Mouse (Mus musculus) MEL (cell line): ENCODE measurements around the gene Rad9b.

Experiments
- CTCF ChIP-seq, 3 experiments: IDR thresholded peaks in 2 of 3; conservative IDR thresholded peaks in 1 of 3; 2 replicates each; pipeline ENCODE4 v1.5.1; 2011 to 2012; ENCODE audit warnings: low read length in 3 of 3, low read depth in 2 of 3, mild to moderate bottlenecking in 2 of 3, improper control_type of control experiment in 1 of 3, inconsistent platforms in 1 of 3, mixed read lengths in 1 of 3, moderate library complexity in 1 of 3; ENCODE audit not compliant: control insufficient read depth in 1 of 3, insufficient read depth in 1 of 3, poor library complexity in 1 of 3, severe bottlenecking in 1 of 3
- ELF1 ChIP-seq: IDR thresholded peaks from 2 replicates; pipeline ENCODE4 v1.6.1; 2014; ENCODE audit warnings: low read depth, mild to moderate bottlenecking, inconsistent platforms, low read length, improper control_type of control experiment, moderate library complexity
- JUND ChIP-seq: IDR thresholded peaks from 2 replicates; pipeline ENCODE4 v1.6.1; 2011; ENCODE audit warnings: low read depth, mild to moderate bottlenecking, improper control_type of control experiment, low read length
- MAZ ChIP-seq: IDR thresholded peaks from 2 replicates; pipeline ENCODE4 v1.6.1; 2012; ENCODE audit warnings: low read depth, mild to moderate bottlenecking, inconsistent platforms, low read length, improper control_type of control experiment
- MEF2A ChIP-seq: IDR thresholded peaks from 2 replicates; pipeline ENCODE4 v1.6.1; 2014; ENCODE audit warnings: low read depth, mild to moderate bottlenecking, inconsistent platforms, low read length, improper control_type of control experiment; ENCODE audit not compliant: poor library complexity, insufficient replicate concordance, severe bottlenecking; ENCODE audit errors: extremely low read depth
- MXI1 ChIP-seq: IDR thresholded peaks from 2 replicates; pipeline ENCODE4 v1.6.1; 2011; ENCODE audit warnings: mild to moderate bottlenecking, low read depth, low read length, improper control_type of control experiment
- NELFE ChIP-seq: IDR thresholded peaks from 2 replicates; pipeline ENCODE4 v1.6.1; 2011; ENCODE audit warnings: low read depth, low read length, improper control_type of control experiment
- POLR2A ChIP-seq, 2 experiments: IDR thresholded peaks; 2 replicates each; pipeline ENCODE4 v1.6.1; 2011 to 2012; ENCODE audit warnings: low read length in 2 of 2, mild to moderate bottlenecking in 2 of 2, control low read depth in 1 of 2, improper control_type of control experiment in 1 of 2, low read depth in 1 of 2, moderate library complexity in 1 of 2; ENCODE audit not compliant: control insufficient read depth in 1 of 2, insufficient read depth in 1 of 2, poor library complexity in 1 of 2
- POLR2AphosphoS5 ChIP-seq: IDR thresholded peaks from 2 replicates; pipeline ENCODE4 v1.6.1; 2012; ENCODE audit warnings: low read depth, borderline replicate concordance, mild to moderate bottlenecking, inconsistent platforms, low read length, moderate library complexity, mixed read lengths
- USF1 ChIP-seq: IDR thresholded peaks from 2 replicates; pipeline ENCODE4 v1.6.1; 2014; ENCODE audit warnings: low read depth, mild to moderate bottlenecking, inconsistent platforms, low read length, improper control_type of control experiment, moderate library complexity
- ZMIZ1 ChIP-seq: IDR thresholded peaks from 2 replicates; pipeline ENCODE4 v1.6.1; 2012; ENCODE audit warnings: low read depth, mild to moderate bottlenecking, inconsistent platforms, low read length, improper control_type of control experiment, moderate library complexity

DNA sequence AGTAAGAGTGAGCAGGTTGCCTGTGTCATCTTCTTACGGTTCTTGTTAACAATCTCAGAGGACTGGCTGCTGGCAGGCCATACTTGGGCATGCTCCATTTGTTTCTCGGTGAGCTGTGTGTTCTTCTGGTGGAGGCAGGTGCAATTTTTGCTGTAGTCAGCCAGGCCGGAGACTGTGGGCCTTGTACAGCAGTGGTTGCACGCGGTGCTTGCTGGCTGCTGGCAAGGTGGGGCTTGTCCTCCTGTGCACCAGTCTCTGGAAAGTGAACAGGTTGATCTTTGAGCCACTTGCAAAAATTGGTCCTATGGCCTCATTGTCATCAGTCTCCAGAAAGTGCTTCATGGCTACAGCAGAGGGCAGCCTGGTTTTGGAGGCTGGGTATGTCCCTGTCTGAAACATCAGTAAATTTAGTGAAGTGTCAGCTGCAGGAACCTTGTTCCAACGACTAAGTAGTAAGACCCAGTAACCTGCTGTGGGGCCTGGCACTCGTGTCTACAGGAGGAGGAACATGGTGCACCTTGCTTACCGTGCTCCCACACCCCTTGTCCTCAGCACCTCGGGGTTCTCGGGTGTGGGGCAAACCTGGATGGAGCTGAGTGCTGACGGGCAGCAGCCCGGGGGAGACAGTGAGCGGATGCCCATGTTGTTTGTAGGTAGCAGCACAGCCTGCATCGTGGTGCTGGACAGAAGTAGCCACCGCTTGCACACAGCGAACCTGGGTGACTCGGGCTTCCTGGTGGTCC lies 40.9 kb downstream of the Rad9b start:
- no peak for TF ChIP-seq CTCF (IDR thresholded peaks at IDR 0.05 in 2 of 3, conservative IDR thresholded peaks at IDR 0.05 in 1 of 3; ENCODE audit: control insufficient read depth in 1 of 3, insufficient read depth in 1 of 3, low read depth in 2 of 3, low read length in 3 of 3, poor library complexity in 1 of 3, severe bottlenecking in 1 of 3)
- TF ChIP-seq POLR2A (IDR thresholded peaks at IDR 0.05; ENCODE audit: control insufficient read depth in 1 of 2, insufficient read depth in 1 of 2, low read depth in 1 of 2, low read length in 2 of 2, poor library complexity in 1 of 2) = no peak
- TF ChIP-seq MAZ = no peak
- TF ChIP-seq JUND = no peak
- TF ChIP-seq MEF2A = no peak
- TF ChIP-seq USF1 = no peak
- no peak for TF ChIP-seq ELF1
- no peak for TF ChIP-seq ZMIZ1
- no peak for TF ChIP-seq NELFE
- TF ChIP-seq MXI1 = no peak
- no peak for TF ChIP-seq POLR2AphosphoS5
